Mouse (Mus musculus) embryonic facial prominence, embryonic 13.5 days (tissue): ENCODE results near the gene Chst3. TPM values are rescaled to one million over a fixed set of nuclear protein-coding genes. Genes with fewer than 3 reads are reported as not detected.
"Not testable (repeated sequence)": the region's sequence is repeated elsewhere in the genome, so short reads cannot be mapped to it uniquely, and the experiment has no call there.

Source experiments
- ATAC-seq: fragments of 200-750 bp; cut with Nextera tagmentation; 2 replicates; pipeline ENCODE4 v1.8.0; 2017; ENCODE audit warnings: low read depth; ENCODE audit not compliant: insufficient number of reproducible peaks, insufficient read depth, low FRiP score, low TSS enrichment
- H3K27ac ChIP-seq: fragments of 300-500 bp; sonication (generic); 2 replicates; pipeline ENCODE4 v1.5.1; 2015; ENCODE audit warnings: moderate library complexity, mild to moderate bottlenecking, inconsistent platforms
- H3K27me3 ChIP-seq: fragments of 300-500 bp; sonication (generic); 2 replicates; pipeline ENCODE4 v1.6.1; 2015; ENCODE audit warnings: mild to moderate bottlenecking, inconsistent platforms
- H3K36me3 ChIP-seq: fragments of 300-500 bp; sonication (generic); 2 replicates; pipeline ENCODE4 v1.6.1; 2015; ENCODE audit warnings: mild to moderate bottlenecking, inconsistent platforms
- H3K4me1 ChIP-seq: fragments of 300-500 bp; sonication (generic); 2 replicates; pipeline ENCODE4 v1.6.1; 2015; ENCODE audit warnings: inconsistent platforms
- H3K4me2 ChIP-seq: fragments of 300-500 bp; sonication (generic); 2 replicates; pipeline ENCODE4 v1.6.1; 2015; ENCODE audit warnings: moderate library complexity, mild to moderate bottlenecking, inconsistent platforms
- H3K4me3 ChIP-seq: fragments of 300-500 bp; sonication (generic); 2 replicates; pipeline ENCODE4 v1.5.1; 2015; ENCODE audit warnings: mild to moderate bottlenecking, inconsistent platforms
- H3K9ac ChIP-seq: fragments of 300-500 bp; sonication (generic); 2 replicates; pipeline ENCODE4 v1.6.1; 2015; ENCODE audit warnings: mild to moderate bottlenecking, inconsistent platforms
- H3K9me3 ChIP-seq: fragments of 300-500 bp; sonication (generic); 2 replicates; pipeline ENCODE4 v1.6.1; 2016; ENCODE audit warnings: inconsistent platforms
- WGBS: fragments of 180-500 bp; shearing (Covaris S2); methylation state at CpG from one replicate; pipeline ENCODE4 v1.1.7; 2015; ENCODE audit warnings: mixed read lengths; 5-methylcytosine and 5-hydroxymethylcytosine counted together
- polyA plus RNA-seq: library from polyadenylated mRNA; unstranded; fragments of >200 nt; fragmentation: Nextera tagmentation; extraction: Ambion mirVana; gene quantifications from 2 replicates; pipeline ENCODE4 v1.2.1, GENCODE M21; 2015

The Chst3 gene
- polyA plus RNA-seq, 1 experiment from 2014 or later, result 2.7 TPM

DNA sequence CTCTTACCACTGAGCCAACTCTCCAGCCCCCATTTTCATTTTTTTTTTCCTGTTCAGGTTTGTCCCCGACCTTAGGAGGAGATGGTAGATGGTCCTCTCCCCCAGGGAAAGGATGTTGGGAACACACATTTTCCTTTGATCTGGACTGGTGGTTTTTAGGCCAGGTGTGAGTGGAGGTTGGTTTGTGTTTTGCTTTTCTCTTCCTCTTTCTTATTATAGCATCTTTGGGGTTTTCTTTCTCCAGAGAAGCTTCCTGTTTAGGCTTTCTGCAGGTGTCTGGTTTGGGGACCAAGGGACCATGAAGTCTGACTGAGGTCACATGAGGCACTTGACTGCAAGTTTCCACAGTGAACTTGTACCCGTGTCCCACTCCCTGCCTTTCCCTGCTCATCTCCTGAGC, 50.8 kb downstream of the Chst3 start:
- no peak overlapping the region for H3K4me3 ChIP-seq
- H3K4me1 ChIP-seq, result no peaks in the 10 kb centered on the region
- ATAC-seq, result no peak
- 76% methylated on average over 2 of the region's 2 CpGs for WGBS
- no peaks in the 10 kb centered on the region for H3K27me3 ChIP-seq
- no peaks in the 10 kb centered on the region for H3K36me3 ChIP-seq
- H3K9me3 ChIP-seq, result no peaks in the 10 kb centered on the region
- no peak overlapping the region for H3K9ac ChIP-seq
- H3K4me2 ChIP-seq, result no peak overlapping the region
- no peak overlapping the region for H3K27ac ChIP-seq

- Histone ChIP-seq H3K9ac (no peak overlapping the region), H3K9me3 (no peaks in the 10 kb centered on the region), H3K4me2 (no peak overlapping the region), H3K27me3 (no peaks in the 10 kb centered on the region), H3K4me1 (no peaks in the 10 kb centered on the region), H3K36me3 (no peaks in the 10 kb centered on the region), H3K27ac (no peak overlapping the region), H3K4me3 (no peak overlapping the region)
- no peak for ATAC-seq
- WGBS, result 16% methylated on average over 3 of the region's 3 CpGs
These were observed 53.0 kb downstream of the Chst3 start for GRCm38 (mm10) chr10:60166068-60166467.

- no peak overlapping the region for H3K4me3 ChIP-seq
- H3K4me1 ChIP-seq, result no peaks in the 10 kb centered on the region
- no peaks in the 10 kb centered on the region for H3K36me3 ChIP-seq
- no peak overlapping the region for H3K4me2 ChIP-seq
- no peaks in the 10 kb centered on the region for H3K27me3 ChIP-seq
- no peak for ATAC-seq
- no peak overlapping the region for H3K9ac ChIP-seq
- no peaks in the 10 kb centered on the region for H3K9me3 ChIP-seq
- H3K27ac ChIP-seq, result no peak overlapping the region
- WGBS, result 74% methylated on average over 1 of the region's 1 CpGs
These were observed 54.2 kb downstream of the Chst3 start for GRCm38 (mm10) chr10:60164869-60165268.

DNA sequence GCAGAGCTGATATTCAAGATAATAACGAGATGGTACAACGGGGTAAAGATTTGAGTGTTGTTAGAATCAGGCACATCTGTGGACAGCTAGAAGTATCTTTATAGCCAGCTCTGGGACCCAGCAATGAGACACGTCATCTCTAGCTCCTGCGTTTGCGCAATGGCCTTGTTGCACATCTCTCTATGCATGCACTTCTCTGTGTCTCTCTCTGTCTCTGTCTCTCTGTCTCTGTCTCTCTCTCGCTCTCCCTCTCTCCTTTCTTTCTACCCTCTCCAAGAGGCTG, 56.1 kb downstream of the Chst3 start:
- Histone ChIP-seq H3K4me3 (no peak overlapping the region), H3K4me1 (no peaks in the 10 kb centered on the region), H3K27me3 (no peaks in the 10 kb centered on the region), H3K36me3 (no peaks in the 10 kb centered on the region), H3K27ac (no peak overlapping the region), H3K4me2 (no peak overlapping the region), H3K9ac (no peak overlapping the region), H3K9me3 (no peaks in the 10 kb centered on the region)
- 92% methylated on average over 6 of the region's 6 CpGs for WGBS
- no peak for ATAC-seq

- not testable (repeated sequence) for H3K9ac ChIP-seq, H3K27me3 ChIP-seq, ATAC-seq, H3K27ac ChIP-seq, H3K4me3 ChIP-seq, H3K36me3 ChIP-seq, H3K4me2 ChIP-seq, H3K4me1 ChIP-seq, H3K9me3 ChIP-seq
- 80% methylated on average over 8 of the region's 8 CpGs for WGBS
These were observed 56.7 kb downstream of the Chst3 start for GRCm38 (mm10) chr10:60162184-60162972.

- not testable (repeated sequence) for H3K4me2 ChIP-seq, H3K9me3 ChIP-seq, H3K4me3 ChIP-seq, H3K27me3 ChIP-seq, H3K27ac ChIP-seq, H3K4me1 ChIP-seq, H3K9ac ChIP-seq, ATAC-seq, H3K36me3 ChIP-seq
- WGBS, result 70% methylated on average over 3 of the region's 3 CpGs
These were observed 57.7 kb downstream of the Chst3 start for GRCm38 (mm10) chr10:60161397-60161796.

GRCm38 (mm10) chr10:60158144-60158543, 60.9 kb downstream of the Chst3 start:
- H3K4me2 ChIP-seq, result no peak overlapping the region

GRCm38 (mm10) chr10:60156016-60156415, 63.0 kb downstream of the Chst3 start:
- Histone ChIP-seq H3K4me1 (no peaks in the 10 kb centered on the region), H3K9me3 (no peaks in the 10 kb centered on the region), H3K27ac (no peak overlapping the region), H3K4me2 (no peak overlapping the region), H3K36me3 (no peaks in the 10 kb centered on the region), H3K9ac (no peak overlapping the region), H3K4me3 (no peak overlapping the region), H3K27me3 (no peaks in the 10 kb centered on the region)
- no peak for ATAC-seq

More at GRCm38 (mm10) chr10:60158144-60158543, 60.9 kb downstream of the Chst3 start:
- no peak for ATAC-seq
- 91% methylated on average over 3 of the region's 3 CpGs for WGBS
- Histone ChIP-seq H3K9ac (no peak overlapping the region), H3K4me3 (no peak overlapping the region), H3K27me3 (no peaks in the 10 kb centered on the region), H3K9me3 (no peaks in the 10 kb centered on the region), H3K4me1 (no peaks in the 10 kb centered on the region), H3K36me3 (no peaks in the 10 kb centered on the region), H3K27ac (no peak overlapping the region)

DNA sequence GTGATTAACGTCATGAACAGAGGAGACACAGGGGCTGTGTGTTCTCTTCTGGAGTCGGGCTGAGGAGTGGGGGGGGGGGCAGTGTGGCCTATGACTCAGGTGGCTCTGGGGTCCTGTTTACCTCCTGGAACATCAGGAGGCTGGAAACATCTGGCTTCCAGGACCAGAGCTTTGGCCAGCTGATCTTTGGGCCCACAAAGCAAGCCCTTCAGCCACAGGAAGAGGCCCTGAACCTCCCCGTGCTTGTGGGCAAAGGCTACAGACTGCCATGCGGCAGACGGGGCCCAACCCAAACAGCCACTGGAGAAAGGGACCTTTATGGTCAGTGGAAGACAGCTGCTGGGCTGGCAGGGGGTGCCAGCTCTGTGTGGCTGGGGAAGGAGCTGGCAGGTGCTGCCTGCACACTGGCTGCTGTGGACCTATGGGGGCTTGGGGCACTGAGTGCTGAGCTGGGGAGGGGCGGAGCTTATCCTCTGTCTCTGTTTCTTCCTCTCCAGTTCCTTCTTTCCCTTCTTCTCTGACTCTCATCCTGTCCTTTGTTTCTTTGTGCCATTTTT, 67.9 kb downstream of the Chst3 start:
- Histone ChIP-seq H3K27me3 (no peaks in the 10 kb centered on the region), H3K36me3 (no peaks in the 10 kb centered on the region), H3K4me3 (no peak overlapping the region), H3K27ac (no peak overlapping the region), H3K4me2 (no peak overlapping the region), H3K9ac (no peak overlapping the region), H3K9me3 (no peaks in the 10 kb centered on the region), H3K4me1 (peaks cover 4% of the 10 kb centered on the region; the same call in 1 of the 2 replicates)
- 52% methylated on average over 6 of the region's 6 CpGs for WGBS
- no peak for ATAC-seq

DNA sequence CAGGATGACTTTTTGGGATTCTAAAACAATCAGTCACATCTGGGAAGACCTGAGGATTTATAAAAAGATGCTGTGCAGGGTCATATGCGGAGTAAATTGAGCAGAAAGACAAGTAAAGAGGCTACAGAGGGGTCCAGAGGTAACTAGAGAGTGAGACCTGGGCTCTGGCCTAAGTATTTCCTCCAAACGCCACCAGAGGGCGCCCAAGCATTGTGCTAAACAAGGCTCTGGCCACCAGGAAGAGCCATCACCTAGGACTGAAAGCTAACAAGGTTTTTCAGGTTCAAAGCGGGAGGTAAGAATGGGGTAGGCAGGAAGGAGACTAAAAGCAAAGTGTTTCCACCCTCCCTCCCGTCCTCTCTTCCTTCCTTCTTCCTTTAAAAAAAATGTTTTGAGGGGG, 71.0 kb downstream of the Chst3 start:
- ATAC-seq, result no peak
- Histone ChIP-seq H3K27ac (no peak overlapping the region), H3K4me2 (no peak overlapping the region), H3K36me3 (no peaks in the 10 kb centered on the region), H3K9me3 (no peaks in the 10 kb centered on the region), H3K4me3 (no peak overlapping the region), H3K27me3 (no peaks in the 10 kb centered on the region), H3K4me1 (peaks cover 4% of the 10 kb centered on the region; the same call in 1 of the 2 replicates), H3K9ac (no peak overlapping the region)
- WGBS, result 3% methylated on average over 5 of the region's 5 CpGs

DNA sequence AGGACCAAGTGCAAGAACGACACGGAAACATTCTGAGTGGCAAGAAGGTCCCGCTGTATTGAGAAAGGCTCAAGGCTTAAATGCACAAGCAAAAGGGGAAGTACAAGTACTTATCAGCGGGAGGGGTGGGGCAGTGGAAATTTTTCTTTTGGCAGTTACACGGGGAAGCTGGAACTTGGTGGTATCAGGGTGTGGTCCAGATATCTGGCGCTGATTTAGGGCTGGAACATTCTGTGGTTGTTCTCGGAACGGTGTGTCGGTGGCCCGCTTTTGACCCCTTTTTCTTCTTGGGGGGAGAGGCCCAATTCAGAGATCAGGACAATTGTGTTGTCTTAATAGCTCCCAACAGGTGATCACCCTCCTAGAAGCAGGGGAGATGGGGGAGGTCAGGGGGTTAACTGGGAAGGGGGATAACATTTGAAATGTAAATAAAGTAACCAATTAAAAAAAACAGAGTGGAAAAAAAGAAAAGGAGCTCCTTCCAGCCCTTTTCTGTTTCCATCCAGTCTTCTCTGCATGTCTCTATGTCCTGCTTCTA, 71.5 kb downstream of the Chst3 start:
- not testable (repeated sequence) for H3K27ac ChIP-seq, ATAC-seq, H3K4me2 ChIP-seq, H3K9ac ChIP-seq, H3K27me3 ChIP-seq, H3K4me1 ChIP-seq, H3K36me3 ChIP-seq, H3K9me3 ChIP-seq, H3K4me3 ChIP-seq
- 53% methylated on average over 10 of the region's 10 CpGs for WGBS

DNA sequence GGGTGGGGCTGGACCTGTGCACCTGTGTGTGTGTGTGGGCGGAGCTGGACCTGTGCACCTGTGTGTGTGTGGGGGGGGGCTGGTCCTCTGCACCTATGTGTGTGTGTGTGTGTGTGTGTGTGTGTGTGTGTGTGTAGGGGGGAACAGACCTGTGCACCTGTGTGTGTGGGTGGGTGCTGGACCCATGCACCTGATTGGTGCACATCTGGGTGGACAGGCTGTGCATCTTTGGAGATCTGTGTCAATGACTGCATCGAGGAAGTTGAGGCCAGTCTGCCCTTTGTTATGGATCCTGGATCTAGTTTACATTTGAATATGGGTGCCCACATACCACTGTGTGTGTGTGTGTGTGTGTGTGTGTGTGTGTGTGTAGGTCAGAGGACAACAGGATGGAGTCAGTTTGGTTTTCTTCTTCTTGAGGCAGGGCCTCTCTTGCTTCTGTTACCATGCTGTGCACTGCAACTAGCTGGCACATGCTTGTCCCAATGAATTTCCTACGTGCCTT, 77.4 kb downstream of the Chst3 start:
- H3K4me1 ChIP-seq, result no peaks in the 10 kb centered on the region; the same call in 1 of the 2 replicates
- ATAC-seq, result no peak; the same call in 1 of the 2 replicates
- H3K9ac ChIP-seq, result no peak overlapping the region
- no peaks in the 10 kb centered on the region for H3K9me3 ChIP-seq
- H3K27ac ChIP-seq, result no peak overlapping the region
- H3K36me3 ChIP-seq, result no peaks in the 10 kb centered on the region
- H3K4me2 ChIP-seq, result no peak overlapping the region
- no peaks in the 10 kb centered on the region for H3K27me3 ChIP-seq
- WGBS, result 94% methylated on average over 3 of the region's 3 CpGs
- H3K4me3 ChIP-seq, result no peak overlapping the region
